Mouse (Mus musculus): ENCODE measurements around the gene Prtg.
A peak's percentile ranks its signal among the peaks of the same experiment; 100 is the strongest.

Gene Prtg

DNA sequence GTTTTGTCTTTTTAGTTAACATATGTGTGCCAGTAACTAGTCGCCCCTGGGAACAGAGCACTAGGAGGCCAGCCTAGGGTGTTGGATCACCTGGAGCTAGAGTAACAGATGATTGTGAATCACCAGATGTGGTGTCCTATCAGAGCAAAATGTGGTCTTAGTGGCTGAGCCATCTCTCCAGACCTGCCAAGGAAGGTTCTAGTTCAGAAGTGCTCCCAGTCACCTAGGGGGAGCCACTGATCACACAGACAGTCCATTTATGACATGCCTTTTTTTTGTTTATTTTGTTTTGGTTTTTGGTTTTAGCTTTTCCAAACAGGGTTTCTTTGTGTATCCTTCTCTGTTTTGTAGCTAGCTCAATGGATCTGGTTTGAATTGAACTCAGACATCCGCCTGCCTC is 104.7 kb downstream of the Prtg start:
- no peak for DNase-seq (ENCODE audit: low spot score in 2 of 2)

DNA sequence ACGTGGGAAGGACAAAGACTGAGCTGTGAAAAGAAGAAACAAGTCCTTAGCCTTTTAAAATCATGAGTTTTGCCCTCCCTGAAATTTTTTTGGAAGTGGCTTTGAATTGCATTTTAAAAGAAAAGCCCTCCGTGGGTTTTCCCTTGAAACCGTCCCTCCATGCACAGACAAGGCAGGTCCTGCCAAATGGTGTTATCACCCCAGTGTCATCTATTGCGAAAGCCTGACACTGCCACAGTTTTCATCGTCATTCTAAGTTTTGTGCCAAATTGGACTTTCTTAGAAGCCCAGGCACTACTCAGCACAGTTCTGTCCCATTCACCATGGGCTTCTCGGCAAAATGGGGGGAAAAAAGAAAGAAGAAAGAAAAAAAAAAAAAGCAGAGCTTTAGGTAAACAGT is 106.9 kb downstream of the Prtg start:
- DNase-seq (ENCODE audit: low spot score in 2 of 2), result no peak

DNA sequence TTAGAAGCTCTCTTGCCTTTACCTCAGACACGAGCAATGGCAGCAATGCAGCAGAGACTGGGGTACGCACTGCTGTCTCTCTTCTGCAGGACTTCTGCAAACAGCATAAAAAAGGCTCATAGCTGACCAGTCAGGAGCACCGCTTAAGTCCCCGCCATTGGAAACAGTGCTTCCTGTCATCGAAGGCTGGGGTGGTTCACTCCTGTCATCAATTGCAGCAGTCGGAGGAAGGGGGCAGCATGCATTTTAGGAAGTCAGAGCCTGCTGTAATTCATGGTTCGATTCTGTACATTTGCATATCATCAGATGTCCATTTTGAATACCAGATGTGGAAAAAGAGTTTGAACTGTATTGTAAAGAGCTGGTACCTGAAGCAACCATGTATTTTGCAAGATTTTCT is 109.1 kb downstream of the Prtg start:
- no peak for DNase-seq (ENCODE audit: low spot score in 2 of 2)

DNA sequence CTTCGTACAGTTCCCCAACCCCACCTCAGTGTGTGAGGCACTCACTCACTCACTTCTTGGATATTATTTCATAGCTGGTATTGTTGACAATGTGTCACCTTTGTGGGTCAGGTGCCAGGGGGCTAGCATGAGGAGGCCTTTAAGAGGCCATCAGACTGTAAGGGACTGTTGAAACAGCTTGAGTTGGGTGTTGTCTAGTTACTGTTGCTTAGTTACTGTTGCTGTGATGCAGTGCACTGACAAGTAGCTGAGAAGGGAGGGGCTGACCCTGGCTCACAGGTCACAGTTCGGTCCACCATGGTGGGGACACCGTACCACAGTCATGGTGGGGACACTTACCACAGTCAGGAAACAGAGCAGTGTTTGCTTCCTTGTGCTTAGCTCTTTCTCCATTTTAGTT is 116.4 kb downstream of the Prtg start:
- no peak for DNase-seq (ENCODE audit: low spot score in 2 of 2)

DNA sequence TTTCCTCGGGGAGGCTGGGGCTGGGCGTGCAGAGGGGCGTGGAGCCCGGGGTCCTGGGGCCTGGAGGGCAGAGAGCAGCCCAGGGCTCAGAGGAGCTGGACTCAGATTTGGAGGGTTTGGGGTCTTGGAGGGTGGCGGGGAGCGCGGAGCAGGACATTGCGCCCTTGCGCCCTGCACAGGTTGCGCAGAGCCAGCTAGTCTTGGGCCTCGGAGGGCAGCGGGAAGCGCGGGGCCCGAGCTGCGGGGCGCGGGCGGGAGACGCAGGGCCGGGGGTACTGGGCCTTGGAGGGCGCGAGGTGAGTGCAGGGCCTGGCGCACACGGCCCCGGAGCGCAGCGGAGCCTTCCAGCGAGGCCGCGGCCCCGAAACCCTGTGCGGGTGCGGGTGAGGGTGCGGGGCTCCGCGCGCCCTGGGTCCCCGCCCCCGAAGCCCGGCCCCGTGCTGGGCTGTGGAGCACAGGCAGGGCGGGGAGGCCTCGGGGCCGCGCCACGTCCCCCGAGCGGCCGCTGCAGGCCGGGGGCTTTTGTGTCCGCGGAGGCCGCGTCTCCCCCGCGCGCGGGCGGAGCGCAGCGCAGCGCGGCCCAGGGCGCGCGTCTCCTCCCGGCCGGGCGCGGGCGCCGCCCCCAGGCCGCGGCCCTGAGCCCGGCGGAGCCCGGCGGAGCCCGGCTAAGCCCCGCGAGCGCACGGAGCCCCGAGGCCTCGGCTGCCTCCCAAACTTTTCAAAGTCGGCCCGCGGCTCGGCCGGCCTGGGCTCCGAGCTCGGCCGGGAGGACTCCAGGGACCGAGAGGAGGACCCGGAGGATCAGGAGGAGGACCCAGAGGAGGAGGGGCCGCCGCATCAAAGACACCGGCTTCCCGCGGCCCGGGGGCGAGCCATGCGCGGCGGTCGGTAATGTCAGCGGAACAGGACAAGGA is 118.6 kb downstream of the Prtg start, which contains the start of gene Pygo1:
Pygo1 (plus strand) TSS at position 625 of the 914 bp plus-strand sequence.
- peak; percentile 15 to 23 for DNase-seq (ENCODE audit: low spot score in 2 of 2)

DNA sequence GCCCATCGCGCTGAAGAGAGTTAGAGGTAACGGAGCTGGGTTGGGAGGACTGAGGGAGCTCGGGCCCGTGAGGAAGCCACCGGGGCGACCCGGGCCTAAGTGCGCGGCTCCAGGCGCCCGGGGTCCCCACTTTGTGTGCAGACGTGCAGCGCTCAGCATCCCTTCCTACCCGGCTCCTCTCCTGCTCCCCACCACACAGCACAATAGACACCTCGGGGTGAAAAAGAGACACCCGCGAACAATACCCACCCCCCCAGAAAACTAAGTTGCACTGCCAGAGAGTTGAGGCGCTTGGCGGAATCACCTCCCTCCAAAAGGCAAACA is 119.2 kb downstream of the Prtg start:
- DNase-seq (ENCODE audit: low spot score in 2 of 2), result no peak

DNA sequence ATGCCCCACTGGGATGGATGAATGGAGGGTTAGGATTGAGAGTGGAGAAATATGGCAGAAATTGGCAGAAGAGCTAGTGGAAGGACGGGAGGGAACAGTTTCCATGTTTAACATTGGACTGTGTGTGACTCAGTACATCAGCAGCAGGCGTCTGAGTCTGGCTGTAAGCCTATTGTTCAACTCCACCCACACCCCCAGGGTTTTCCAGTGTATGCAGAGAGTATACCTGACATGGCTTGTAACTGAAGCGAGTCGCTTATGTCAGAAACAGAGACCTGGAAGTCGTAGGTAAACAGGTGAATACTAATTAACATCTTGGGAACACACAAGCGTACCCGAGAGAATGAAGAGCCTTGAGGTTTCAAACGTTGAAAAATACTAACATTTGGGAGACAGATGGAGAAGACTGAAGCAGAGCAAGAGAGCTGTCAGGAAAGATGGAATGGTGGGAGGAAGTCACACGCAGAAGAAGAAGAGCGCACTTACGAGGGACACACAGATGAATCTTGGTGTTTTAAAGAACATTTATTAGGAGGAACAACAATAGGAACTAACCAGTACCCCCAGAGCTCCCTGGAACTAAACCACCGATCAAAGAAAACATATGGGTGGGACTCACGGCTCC is 124.6 kb downstream of the Prtg start:
- no peak for DNase-seq (ENCODE audit: low spot score in 2 of 2)

DNA sequence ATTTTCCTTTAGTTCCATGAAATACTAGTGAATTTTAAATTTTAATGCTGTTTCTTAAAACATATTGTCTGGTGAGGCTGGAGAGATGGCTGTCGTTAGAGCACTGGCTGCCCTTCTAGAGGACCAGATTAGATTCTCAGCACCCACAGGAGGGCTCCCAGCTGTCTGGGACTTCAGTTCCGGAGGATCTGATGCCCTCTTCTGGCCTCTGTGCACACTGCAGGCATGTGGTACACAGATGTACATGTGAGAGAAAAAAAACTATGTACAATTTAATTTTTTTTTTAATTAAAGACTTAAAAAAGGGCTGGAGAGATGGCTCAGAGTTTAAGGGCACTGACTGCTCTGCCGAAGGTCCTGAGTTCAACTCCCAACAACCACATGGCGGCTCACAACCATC is 128.6 kb downstream of the Prtg start:
- no peak for DNase-seq (ENCODE audit: low spot score in 2 of 2)

DNA sequence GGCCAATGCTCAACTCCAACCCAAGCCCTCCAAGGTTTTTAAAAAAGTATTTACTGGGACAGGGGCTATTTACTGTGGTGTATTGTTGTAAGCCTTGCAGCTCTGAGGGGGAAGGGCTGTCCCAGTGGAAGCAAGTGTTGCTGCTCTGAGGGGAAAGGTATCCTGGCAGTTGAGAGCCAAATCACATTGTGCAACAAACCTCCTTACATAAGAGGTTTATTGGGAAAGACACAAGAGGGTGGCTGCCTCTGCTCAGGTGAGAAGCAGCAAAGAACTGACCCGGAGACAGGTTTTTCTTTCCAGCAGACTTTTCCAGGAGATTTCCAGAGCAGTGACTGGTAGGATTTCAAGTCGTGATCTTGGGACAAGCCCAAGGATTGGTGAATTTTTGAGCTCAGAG is 129.6 kb downstream of the Prtg start:
- DNase-seq (ENCODE audit: low spot score in 2 of 2), result no peak

DNA sequence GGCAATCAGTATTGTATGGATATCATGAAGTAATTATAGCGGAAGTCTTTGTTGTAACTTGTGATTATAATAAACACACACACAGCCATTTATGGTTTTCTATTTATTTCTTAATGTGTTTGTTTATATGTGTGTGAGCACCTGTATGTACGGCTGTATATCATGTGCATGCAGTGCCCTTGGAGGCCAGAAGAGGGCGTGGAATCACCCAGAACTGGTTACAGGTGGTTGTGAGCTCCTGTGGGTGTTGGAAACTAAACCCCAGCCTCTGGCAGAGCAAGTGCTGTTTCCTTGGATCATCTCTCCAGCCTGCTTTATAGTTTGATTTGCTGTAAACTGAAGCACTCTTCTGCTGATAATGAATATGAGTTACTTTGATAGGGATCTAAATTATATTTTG is 136.8 kb downstream of the Prtg start:
- DNase-seq (ENCODE audit: low spot score in 2 of 2), result no peak

DNA sequence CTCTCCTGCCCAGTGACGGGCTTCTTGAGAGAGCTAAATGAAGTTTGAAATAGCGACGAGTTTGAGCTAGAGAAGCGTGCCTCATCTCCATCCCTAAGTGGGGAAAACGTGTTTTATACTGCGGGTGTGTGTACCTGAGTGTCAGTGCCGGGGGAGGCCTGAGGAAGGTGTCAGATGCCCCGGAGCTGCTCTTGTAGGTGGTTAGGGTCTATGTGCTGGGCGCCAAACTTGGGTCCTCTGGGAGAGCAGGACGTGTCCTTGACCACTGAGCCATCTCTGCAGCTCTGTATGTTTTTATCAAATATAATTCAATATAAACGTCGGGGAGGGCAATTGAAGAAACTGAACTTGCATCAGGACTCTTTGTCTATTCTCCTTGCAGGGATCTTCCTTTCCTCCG is 137.6 kb downstream of the Prtg start:
- DNase-seq (ENCODE audit: low spot score in 2 of 2), result no peak

DNA sequence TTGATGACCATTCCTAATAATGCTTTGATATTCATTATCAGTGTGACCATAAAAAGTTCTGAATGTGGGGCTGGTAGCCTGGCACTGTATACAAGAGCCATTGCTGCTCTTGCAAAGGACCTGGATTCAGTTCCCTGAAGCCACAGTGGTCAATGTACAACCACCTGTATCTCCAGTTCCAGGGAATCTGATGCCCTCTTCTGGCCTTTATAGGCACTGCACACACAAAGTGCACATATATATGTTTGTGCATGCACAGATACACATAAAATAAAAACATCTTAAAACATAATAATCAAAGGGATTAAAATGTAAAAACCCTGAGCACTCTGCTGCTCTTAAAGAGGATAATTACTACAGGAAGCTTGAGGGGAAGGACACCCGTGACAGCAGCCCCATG is 140.3 kb downstream of the Prtg start:
- DNase-seq (ENCODE audit: low spot score in 2 of 2), result no peak

DNA sequence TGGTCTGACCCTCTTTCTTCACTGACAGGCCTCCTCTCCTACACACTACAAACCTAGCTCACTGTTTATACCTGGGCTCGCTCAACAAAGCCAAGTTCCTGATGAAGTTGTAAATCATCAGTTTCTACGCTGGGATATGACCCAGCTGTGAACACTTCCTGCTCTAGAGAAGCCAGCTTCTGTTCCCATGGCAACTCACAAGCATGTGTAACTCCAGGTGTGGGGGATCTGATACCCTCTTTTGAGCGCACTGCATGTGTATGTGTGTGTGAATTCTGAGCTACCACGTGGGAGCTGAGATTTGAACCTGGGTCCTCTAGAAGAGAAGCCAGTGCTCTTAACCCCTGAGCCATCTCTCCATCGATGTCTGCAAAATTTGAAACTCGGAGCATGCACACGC is 142.9 kb downstream of the Prtg start:
- no peak for DNase-seq (ENCODE audit: low spot score in 2 of 2)

DNA sequence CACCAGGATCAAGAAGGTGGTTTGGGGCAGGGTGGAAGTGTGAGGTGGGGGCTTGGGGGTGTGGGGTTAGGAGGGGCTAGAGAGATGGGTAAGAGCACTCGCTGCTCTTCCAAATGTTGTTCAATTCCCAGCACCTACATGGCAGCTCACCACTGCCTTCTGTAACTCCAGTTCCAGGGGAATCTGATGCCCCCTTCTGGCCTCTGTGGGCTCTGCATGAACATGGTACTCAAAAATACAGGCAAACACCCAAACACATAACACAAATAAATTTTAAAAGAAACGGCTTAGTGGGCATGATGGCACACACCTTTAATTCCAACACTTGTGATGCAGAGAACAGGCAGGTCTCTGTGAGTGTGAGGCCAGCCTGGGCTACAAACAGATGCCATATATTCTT is 148.1 kb downstream of the Prtg start:
- no peak for DNase-seq (ENCODE audit: low spot score in 2 of 2)

DNA sequence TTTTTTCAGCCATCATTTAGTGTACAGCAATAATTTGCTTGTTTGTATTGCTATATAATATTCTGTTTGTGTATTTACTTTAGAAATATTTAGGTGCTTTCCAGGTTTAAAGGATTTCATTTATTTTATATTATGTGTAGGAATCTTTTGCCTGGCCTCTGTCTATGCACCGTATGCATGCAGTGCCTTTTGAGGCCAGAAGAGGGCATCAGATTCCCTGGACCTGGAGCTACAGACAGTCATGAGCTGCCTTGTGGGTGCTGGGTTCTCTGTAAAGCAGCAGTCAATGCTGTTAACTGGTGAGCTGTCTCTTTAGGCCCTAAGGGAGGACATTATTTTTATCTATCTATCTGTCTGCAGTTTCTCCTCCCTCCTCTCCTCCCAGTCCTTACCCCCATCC is 148.9 kb downstream of the Prtg start:
- no peak for DNase-seq (ENCODE audit: low spot score in 2 of 2)

DNA sequence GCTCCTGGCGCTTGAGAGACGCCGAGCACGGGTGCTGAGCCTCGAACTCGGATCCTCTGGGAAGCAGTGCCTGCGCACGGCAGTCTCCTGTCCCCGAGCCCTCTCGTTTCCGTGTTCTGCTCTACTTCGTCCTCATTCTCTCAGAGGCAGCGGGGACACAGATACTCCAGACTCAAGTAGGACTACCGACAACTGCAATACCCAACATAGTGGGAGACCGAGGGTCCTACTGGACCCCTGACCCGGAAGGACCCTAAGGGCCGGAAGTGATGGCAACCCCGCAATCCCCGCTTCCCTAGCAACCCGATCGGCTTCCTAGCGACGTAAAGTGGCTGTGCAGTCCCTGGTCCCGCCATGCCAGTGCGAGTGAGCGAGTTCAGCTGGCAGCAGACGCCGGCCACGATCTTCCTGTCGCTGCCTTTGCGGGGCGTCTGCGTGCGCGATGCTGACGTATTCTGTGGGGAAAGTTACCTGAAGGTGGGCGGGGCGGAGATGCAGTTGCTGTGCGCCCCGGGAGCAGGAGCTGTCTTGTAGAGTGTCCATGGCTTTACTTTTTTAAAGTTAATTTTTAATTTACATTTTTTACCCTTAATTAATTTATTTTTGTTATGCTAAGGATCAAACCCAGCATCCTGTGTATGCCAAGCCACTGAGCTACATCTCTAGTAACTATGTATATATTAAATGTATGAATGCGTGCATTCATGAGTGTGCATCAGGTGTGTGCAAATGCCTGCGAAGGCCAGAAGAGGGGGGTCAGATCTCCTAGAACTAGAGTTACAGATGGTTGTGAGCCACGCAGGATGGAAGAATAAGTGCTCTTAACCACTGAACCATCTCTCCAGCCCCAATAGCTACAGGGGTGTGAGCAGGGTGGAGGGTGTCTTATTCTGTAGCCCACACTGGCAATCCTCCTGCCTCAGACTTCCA is 152.1 kb downstream of the Prtg start, which contains the start of the genes Dyx1c1 and Gm44503:
Dyx1c1 (plus strand) TSS at position 265 of the 930 bp plus-strand sequence.
Gm44503 (plus strand) TSS at position 332 of the 930 bp plus-strand sequence.
- peak; percentile 51 to 62 for DNase-seq (ENCODE audit: low spot score in 2 of 2)

DNA sequence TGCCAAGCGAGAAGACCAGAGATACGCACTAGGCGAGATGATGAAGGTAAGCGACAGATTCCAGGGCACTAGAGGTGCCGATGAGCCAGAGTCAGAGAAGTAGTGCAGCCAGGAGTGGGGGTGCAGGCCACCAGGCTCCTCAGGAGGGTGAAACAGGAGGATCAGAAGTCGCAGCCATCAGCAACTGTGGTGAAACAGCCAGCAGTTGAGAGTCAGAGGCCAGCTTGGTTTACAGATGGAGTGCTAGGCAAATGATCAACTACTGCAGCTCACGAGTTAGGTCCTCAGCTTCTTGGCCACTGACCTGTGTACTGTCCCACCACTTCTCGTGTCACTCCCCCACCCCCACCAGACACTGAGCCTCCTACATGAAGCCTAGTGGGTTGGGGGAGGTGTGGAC is 154.7 kb downstream of the Prtg start:
- DNase-seq (ENCODE audit: low spot score in 2 of 2), result no peak

DNA sequence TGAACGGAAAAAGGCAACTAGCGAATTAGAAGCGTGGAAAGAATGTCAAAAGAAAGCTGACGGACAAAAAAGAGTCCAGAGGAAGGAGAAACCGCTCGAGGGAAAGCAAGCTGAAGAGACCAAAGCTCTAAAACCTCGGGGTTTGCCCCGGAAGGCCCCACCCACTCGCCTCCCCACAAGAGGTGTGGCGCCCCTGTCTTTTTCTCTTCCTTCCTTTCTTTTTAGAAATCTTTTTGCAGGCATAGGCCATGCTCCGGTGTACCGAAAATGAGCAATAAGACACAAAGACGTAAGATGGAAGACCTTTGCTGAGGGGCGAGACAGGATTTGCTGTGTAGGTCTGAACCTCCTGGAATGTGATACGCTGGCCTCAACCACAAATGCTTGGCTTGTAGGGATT is 155.3 kb downstream of the Prtg start:
- no peak for DNase-seq (ENCODE audit: low spot score in 2 of 2)
